Mouse (Mus musculus): ENCODE data around the gene Bub1. TPM values are rescaled to one million over a fixed set of nuclear protein-coding genes. Genes with fewer than 3 reads are reported as not detected.

Bub1 gene
- total RNA-seq (2021) = under 1 TPM; 0.49 to 0.62 TPM
- long read RNA-seq, experiment 1 = 0 reads
- long read RNA-seq, experiment 2 = 0 reads

GRCm38 (mm10) chr2:127831401-127832102 lies at the start of gene Bub1:
Bub1 (minus strand) TSS chr2:127831865.
- peak; percentile 93 for DNase-seq

- no peak for DNase-seq
These were observed 49.4 kb upstream of the Bub1 start for GRCm38 (mm10) chr2:127881063-127881462.

- no peak for DNase-seq
These were observed 32.7 kb upstream of the Bub1 start for GRCm38 (mm10) chr2:127864381-127864780.

- DNase-seq = peak; percentile 91
These were observed 22.8 kb upstream of the Bub1 start for GRCm38 (mm10) chr2:127854332-127854991.

- no peak for DNase-seq
These were observed 18.7 kb upstream of the Bub1 start for GRCm38 (mm10) chr2:127850371-127850770.

GRCm38 (mm10) chr2:127846571-127846970 lies 14.9 kb upstream of the Bub1 start:
- no peak for DNase-seq

- DNase-seq = no peak
These were observed 14.3 kb upstream of the Bub1 start for GRCm38 (mm10) chr2:127846008-127846407.

- DNase-seq = no peak
These were observed 13.8 kb upstream of the Bub1 start for GRCm38 (mm10) chr2:127845346-127845982.

- no peak for DNase-seq
These were observed 10.8 kb upstream of the Bub1 start for GRCm38 (mm10) chr2:127842421-127842820.

- DNase-seq = no peak
These were observed 9.7 kb upstream of the Bub1 start for GRCm38 (mm10) chr2:127841402-127841801.

- no peak for DNase-seq
These were observed 7.8 kb upstream of the Bub1 start for GRCm38 (mm10) chr2:127839425-127839824.

GRCm38 (mm10) chr2:127838576-127838975 lies 6.9 kb upstream of the Bub1 start, which contains the start of gene Acoxl:
Acoxl (plus strand) TSS chr2:127838876.
- no peak for DNase-seq

GRCm38 (mm10) chr2:127832833-127833190 lies 1.1 kb upstream of the Bub1 start:
- no peak for DNase-seq

GRCm38 (mm10) chr2:127832103-127832832 lies 603 bp upstream of the Bub1 start:
- DNase-seq = no peak

- DNase-seq = peak; percentile 85
These were observed 39.6 kb downstream of the Bub1 start, which contains the start of gene Mtln for GRCm38 (mm10) chr2:127791919-127792603. Mtln (minus strand) TSS chr2:127792488.

GRCm38 (mm10) chr2:127789651-127790270 lies 41.9 kb downstream of the Bub1 start:
- DNase-seq = no peak

GRCm38 (mm10) chr2:127789138-127789537 lies 42.5 kb downstream of the Bub1 start:
- no peak for DNase-seq

- peak; percentile 80 for DNase-seq
These were observed 43.1 kb downstream of the Bub1 start, which contains the start of gene Nphp1 for GRCm38 (mm10) chr2:127788440-127789116. Nphp1 (minus strand) TSS chr2:127788897.

GRCm38 (mm10) chr2:127787226-127787625 lies 44.4 kb downstream of the Bub1 start:
- DNase-seq = no peak

GRCm38 (mm10) chr2:127778451-127778850 lies 53.2 kb downstream of the Bub1 start:
- DNase-seq = no peak

GRCm38 (mm10) chr2:127775013-127775412 lies 56.7 kb downstream of the Bub1 start:
- no peak for DNase-seq
